Mouse (Mus musculus) limb, embryonic 11.5 days (tissue): Measurements from ENCODE around the gene Fam168a. TPM values are rescaled to one million over a fixed set of nuclear protein-coding genes. Genes with fewer than 3 reads are reported as not detected.
"Not testable (repeated sequence)": the region's sequence is repeated elsewhere in the genome, so short reads cannot be mapped to it uniquely, and the experiment has no call there.

Experiments
- ATAC-seq: fragments of 200-750 bp; cut with Nextera tagmentation; 2 replicates; pipeline ENCODE4 v1.8.0; 2017; ENCODE audit warnings: low read depth; ENCODE audit not compliant: insufficient number of reproducible peaks, low FRiP score, low TSS enrichment
- DNase-seq: peaks from one replicate; pipeline ENCODE4 v3.0.0-alpha.2; 2015; ENCODE audit warnings: low spot score
- H3K27ac ChIP-seq: fragments of 300-500 bp; sonication (generic); replicated peaks from 2 replicates; pipeline ENCODE4 v1.5.1; 2014; ENCODE audit warnings: low read depth, mild to moderate bottlenecking, low read length
- H3K27me3 ChIP-seq: fragments of 300-500 bp; sonication (generic); 2 replicates; pipeline ENCODE4 v1.6.1; 2014; ENCODE audit warnings: mild to moderate bottlenecking, low read length, mixed read lengths; ENCODE audit not compliant: control insufficient read depth, insufficient read depth
- H3K36me3 ChIP-seq: fragments of 300-500 bp; sonication (generic); 2 replicates; pipeline ENCODE4 v1.6.1; 2014; ENCODE audit warnings: mild to moderate bottlenecking, low read length, moderate library complexity, mixed read lengths; ENCODE audit not compliant: control insufficient read depth, insufficient read depth
- H3K4me1 ChIP-seq: fragments of 300-500 bp; sonication (generic); 2 replicates; pipeline ENCODE4 v1.6.1; 2014; ENCODE audit warnings: low read length, mixed read lengths; ENCODE audit not compliant: control insufficient read depth, insufficient read depth
- H3K4me2 ChIP-seq: fragments of 300-500 bp; sonication (generic); 2 replicates; pipeline ENCODE4 v1.6.1; 2014; ENCODE audit warnings: low read depth, mild to moderate bottlenecking, moderate library complexity; ENCODE audit not compliant: severe bottlenecking
- H3K4me3 ChIP-seq: fragments of 300-500 bp; sonication (generic); 2 replicates; pipeline ENCODE4 v1.5.1; 2014; ENCODE audit warnings: low read depth, low read length
- H3K9ac ChIP-seq: fragments of 300-500 bp; sonication (generic); 2 replicates; pipeline ENCODE4 v1.6.1; 2014; ENCODE audit warnings: mild to moderate bottlenecking, low read length
- H3K9me3 ChIP-seq: fragments of 300-500 bp; sonication (generic); 2 replicates; pipeline ENCODE4 v1.6.1; 2016; ENCODE audit warnings: low read length; ENCODE audit not compliant: control insufficient read depth
- WGBS: fragments of 180-500 bp; shearing (Covaris S2); extraction: QIAGEN DNeasy Blood & Tissue Kit; methylation state at CpG from one replicate; pipeline ENCODE4 v1.1.7; 2014; 5-methylcytosine and 5-hydroxymethylcytosine counted together
- polyA plus RNA-seq: library from polyadenylated mRNA; unstranded; fragments of >200 nt; fragmentation: Nextera tagmentation; extraction: Ambion mirVana; gene quantifications from 2 replicates; pipeline ENCODE4 v1.2.1, GENCODE M21; 2014

Fam168a gene
- polyA plus RNA-seq, 1 experiment from 2014 or later, result 49.7 TPM

- no peak for DNase-seq
- 84% methylated on average over 2 of the region's 2 CpGs for WGBS
Observed at GRCm38 (mm10) chr7:100844385-100845025, 138.1 kb downstream of the Fam168a start.

GRCm38 (mm10) chr7:100845026-100845400 lies 138.6 kb downstream of the Fam168a start:
- Histone ChIP-seq H3K36me3 (peaks cover 2% of the 10 kb centered on the region), H3K27me3 (no peaks in the 10 kb centered on the region), H3K9ac (no peak overlapping the region), H3K4me3 (no peak overlapping the region), H3K9me3 (no peaks in the 10 kb centered on the region), H3K4me1 (peaks cover 10% of the 10 kb centered on the region), H3K4me2 (no peak overlapping the region), H3K27ac (peak overlapping the region; percentile 48; the same call in 1 of the 2 replicates)
- DNase-seq (no peak), ATAC-seq (no peak)

More at GRCm38 (mm10) chr7:100844385-100845025, 138.1 kb downstream of the Fam168a start:
- peaks cover 10% of the 10 kb centered on the region for H3K4me1 ChIP-seq
- no peak overlapping the region for H3K9ac ChIP-seq
- no peak overlapping the region for H3K4me2 ChIP-seq
- H3K27ac ChIP-seq, result 0 out of 2 replicates have a peak overlapping the region, but pooled peaks have one; percentile 48
- no peak for ATAC-seq
- no peaks in the 10 kb centered on the region; the same call in 1 of the 2 replicates for H3K36me3 ChIP-seq
- H3K9me3 ChIP-seq, result no peaks in the 10 kb centered on the region
- no peak overlapping the region for H3K4me3 ChIP-seq
- no peaks in the 10 kb centered on the region for H3K27me3 ChIP-seq

GRCm38 (mm10) chr7:100845412-100845811 lies 139.0 kb downstream of the Fam168a start:
- Histone ChIP-seq H3K27me3 (no peaks in the 10 kb centered on the region), H3K4me3 (no peak overlapping the region), H3K9me3 (no peaks in the 10 kb centered on the region), H3K4me1 (peaks cover 10% of the 10 kb centered on the region), H3K36me3 (peaks cover 2% of the 10 kb centered on the region), H3K27ac (peak overlapping the region; percentile 48; the same call in 1 of the 2 replicates), H3K4me2 (no peak overlapping the region), H3K9ac (no peak overlapping the region)
- ATAC-seq (no peak), DNase-seq (peak; percentile 57)
- WGBS, result 6% methylated on average over 1 of the region's 1 CpGs

GRCm38 (mm10) chr7:100846033-100846432 lies 139.6 kb downstream of the Fam168a start:
- 19% methylated on average over 7 of the region's 7 CpGs for WGBS
- peaks cover 10% of the 10 kb centered on the region for H3K4me1 ChIP-seq
- not testable (repeated sequence) for DNase-seq, ATAC-seq, H3K4me3 ChIP-seq, H3K27me3 ChIP-seq, H3K9ac ChIP-seq, H3K4me2 ChIP-seq, H3K9me3 ChIP-seq, H3K36me3 ChIP-seq, H3K27ac ChIP-seq

- Histone ChIP-seq H3K27me3 (no peaks in the 10 kb centered on the region), H3K9me3 (no peaks in the 10 kb centered on the region), H3K4me3 (no peak overlapping the region), H3K36me3 (peaks cover 2% of the 10 kb centered on the region), H3K9ac (no peak overlapping the region), H3K4me1 (peaks cover 10% of the 10 kb centered on the region), H3K27ac (no peak overlapping the region), H3K4me2 (no peak overlapping the region)
- ATAC-seq (no peak), DNase-seq (no peak)
- 80% methylated on average over 6 of the region's 6 CpGs for WGBS
Observed at GRCm38 (mm10) chr7:100847131-100847530, 140.7 kb downstream of the Fam168a start.

- H3K4me1 ChIP-seq, result peaks cover 18% of the 10 kb centered on the region
- H3K4me3 ChIP-seq, result no peak overlapping the region
- DNase-seq (peak; percentile 77), ATAC-seq (no peak)
- H3K9me3 ChIP-seq, result no peaks in the 10 kb centered on the region
- H3K27me3 ChIP-seq, result no peaks in the 10 kb centered on the region
- no peak overlapping the region for H3K4me2 ChIP-seq
- no peak overlapping the region for H3K9ac ChIP-seq
- no peak overlapping the region for H3K27ac ChIP-seq
- peaks cover 4% of the 10 kb centered on the region for H3K36me3 ChIP-seq
- 37% methylated on average over 6 of the region's 6 CpGs for WGBS
Observed at GRCm38 (mm10) chr7:100848744-100849143, 142.3 kb downstream of the Fam168a start.

GRCm38 (mm10) chr7:100849508-100849907 lies 143.1 kb downstream of the Fam168a start:
- Histone ChIP-seq H3K27ac (no peak overlapping the region), H3K4me1 (peaks cover 26% of the 10 kb centered on the region), H3K4me2 (no peak overlapping the region), H3K27me3 (no peaks in the 10 kb centered on the region), H3K36me3 (peaks cover 4% of the 10 kb centered on the region), H3K4me3 (no peak overlapping the region), H3K9me3 (no peaks in the 10 kb centered on the region), H3K9ac (no peak overlapping the region)
- DNase-seq (no peak), ATAC-seq (no peak)
- WGBS, result 88% methylated on average over 2 of the region's 2 CpGs

GRCm38 (mm10) chr7:100851481-100852356 lies 145.3 kb downstream of the Fam168a start:
- H3K4me3 ChIP-seq, result no peak overlapping the region
- DNase-seq (no peak), ATAC-seq (no peak)
- H3K4me1 ChIP-seq, result peaks cover 32% of the 10 kb centered on the region
- H3K9ac ChIP-seq, result no peak overlapping the region
- H3K27ac ChIP-seq, result no peak overlapping the region
- WGBS, result 77% methylated on average over 9 of the region's 9 CpGs
- H3K4me2 ChIP-seq, result no peak overlapping the region
- H3K27me3 ChIP-seq, result no peaks in the 10 kb centered on the region
- H3K9me3 ChIP-seq, result no peaks in the 10 kb centered on the region
- H3K36me3 ChIP-seq, result peaks cover 4% of the 10 kb centered on the region
